In the genomic region with DNA sequence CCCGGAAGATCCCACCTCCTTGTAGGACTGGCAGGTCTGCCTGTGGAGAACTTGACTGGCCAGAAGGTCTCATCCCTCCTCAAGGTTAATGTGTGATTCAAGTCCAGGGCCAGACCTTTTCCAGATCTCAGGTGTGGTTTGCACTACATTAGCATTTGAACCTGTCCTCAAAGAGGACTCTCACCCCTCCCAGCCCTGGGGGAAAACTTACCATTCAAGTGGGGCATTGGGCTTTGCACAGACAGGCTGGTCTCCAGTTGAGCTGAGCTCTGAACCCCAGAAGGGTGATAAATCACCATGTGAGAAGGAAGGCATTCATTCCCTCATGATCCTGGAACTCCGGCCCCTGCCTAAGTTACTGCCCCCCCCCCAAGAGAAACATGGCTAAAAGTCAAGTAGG, we compare ENCODE assay signal across 13 mouse cellular contexts.
"Had no signal": no experiment of that assay in that cellular context is flagged by ENCODE, and none has a peak within 500 bp of the region (broad histone marks: within the 10 kb centered on the region; RNA-seq: fewer than 3 reads in every experiment).

No protein-coding gene starts in this region.

- DNase-seq: gastrocnemius, postnatal 14 days; gastrocnemius, postnatal 36 days; heart, adult 11 months; heart, adult 2 months; heart, postnatal 14 days; heart, postnatal 36 days; kidney, adult 11 months; kidney, adult 2 months; kidney, adult 9 months; kidney, postnatal 25 days; layer of hippocampus, adult 9-11 months; layer of hippocampus, postnatal 36 days; left cerebral cortex, postnatal 4 days had no signal
